Mouse (Mus musculus) midbrain, postnatal 0 days (tissue): Measurements from ENCODE around the gene Pfkfb3. TPM values are rescaled to one million over a fixed set of nuclear protein-coding genes. Genes with fewer than 3 reads are reported as not detected.

Experiments used
- ATAC-seq: fragments of 200-750 bp; cut with Nextera tagmentation; 2 replicates; pipeline ENCODE4 v1.8.0; 2017; ENCODE audit warnings: moderate number of reproducible peaks, mild to moderate bottlenecking, moderate TSS enrichment, moderate library complexity; ENCODE audit not compliant: low FRiP score
- DNase-seq: peaks from one replicate; pipeline ENCODE4 v3.0.0-alpha.2; 2015; ENCODE audit warnings: low spot score
- H3K27ac ChIP-seq: fragments of 300-500 bp; sonication (generic); 2 replicates; pipeline ENCODE4 v1.5.1; 2014; ENCODE audit warnings: low read depth, mild to moderate bottlenecking, low read length, mixed read lengths
- H3K27me3 ChIP-seq: fragments of 300-500 bp; sonication (generic); 2 replicates; pipeline ENCODE4 v1.6.1; 2014; ENCODE audit warnings: low read length, control low read depth, mixed read lengths; ENCODE audit not compliant: insufficient read depth
- H3K36me3 ChIP-seq: fragments of 300-500 bp; sonication (generic); 2 replicates; pipeline ENCODE4 v1.6.1; 2014; ENCODE audit warnings: low read length, control low read depth, mixed read lengths; ENCODE audit not compliant: insufficient read depth
- H3K4me1 ChIP-seq: fragments of 300-500 bp; sonication (generic); 2 replicates; pipeline ENCODE4 v1.6.1; 2014; ENCODE audit warnings: mild to moderate bottlenecking, control low read depth, antibody characterized with exemption, low read length, mixed read lengths; ENCODE audit not compliant: insufficient read depth
- H3K4me2 ChIP-seq: fragments of 300-500 bp; sonication (generic); 2 replicates; pipeline ENCODE4 v1.6.1; 2014; ENCODE audit warnings: low read depth, mild to moderate bottlenecking, low read length, mixed read lengths; ENCODE audit not compliant: poor library complexity, severe bottlenecking
- H3K4me3 ChIP-seq: fragments of 300-500 bp; sonication (generic); 2 replicates; pipeline ENCODE4 v1.5.1; 2014; ENCODE audit warnings: low read depth, mild to moderate bottlenecking, low read length, moderate library complexity
- H3K9ac ChIP-seq: fragments of 300-500 bp; sonication (generic); replicated peaks from 2 replicates; pipeline ENCODE4 v1.6.1; 2014; ENCODE audit warnings: mild to moderate bottlenecking, low read length, moderate library complexity, mixed read lengths; ENCODE audit not compliant: poor library complexity, severe bottlenecking
- H3K9me3 ChIP-seq: fragments of 300-500 bp; sonication (generic); 2 replicates; pipeline ENCODE4 v1.6.1; 2016; ENCODE audit warnings: low read length, control low read depth
- CTCF ChIP-seq: IDR thresholded peaks from 2 replicates; pipeline ENCODE4 v1.5.1; 2016; ENCODE audit warnings: antibody characterized with exemption, mild to moderate bottlenecking
- WGBS: fragments of 180-500 bp; shearing (Covaris S2); extraction: QIAGEN DNeasy Blood & Tissue Kit; methylation state at CpG from one replicate; pipeline ENCODE4 v1.1.7; 2014; 5-methylcytosine and 5-hydroxymethylcytosine counted together
- polyA plus RNA-seq: library from polyadenylated mRNA; unstranded; fragments of >200 nt; fragmentation: Nextera tagmentation; extraction: Ambion mirVana; gene quantifications from 2 replicates; pipeline ENCODE4 v1.2.1, GENCODE M21; 2015
- total RNA-seq: library from RNA; depleted of rRNA; stranded (reverse); fragments of >200 nt; gene quantifications from 2 replicates; pipeline ENCODE4 v1.2.3, GENCODE M21; 2014

Pfkfb3 gene
- total and polyA plus RNA-seq, 2 experiments from 2014 or later: 14.7 to 23.5 TPM

- Histone ChIP-seq H3K27ac (no peak overlapping the region), H3K4me1 (no peaks in the 10 kb centered on the region), H3K27me3 (no peaks in the 10 kb centered on the region), H3K4me3 (no peak overlapping the region), H3K9ac (no peak overlapping the region), H3K4me2 (no peak overlapping the region), H3K9me3 (no peaks in the 10 kb centered on the region), H3K36me3 (no peaks in the 10 kb centered on the region)
- WGBS: 69% methylated on average over 4 of the region's 4 CpGs
- DNase-seq: no peak
- no peak for ATAC-seq
- peak; percentile 52 for TF ChIP-seq CTCF
Measured at GRCm38 (mm10) chr2:11567781-11568362, 14.0 kb upstream of the Pfkfb3 start.

GRCm38 (mm10) chr2:11566898-11567297, 13.0 kb upstream of the Pfkfb3 start:
- no peak for DNase-seq
- no peak for TF ChIP-seq CTCF
- H3K4me2 ChIP-seq: no peak overlapping the region
- WGBS: 85% methylated on average over 3 of the region's 3 CpGs
- H3K9ac ChIP-seq: no peak overlapping the region
- H3K4me3 ChIP-seq: no peak overlapping the region
- no peaks in the 10 kb centered on the region for H3K9me3 ChIP-seq
- no peaks in the 10 kb centered on the region for H3K36me3 ChIP-seq
- ATAC-seq: no peak
- no peak overlapping the region for H3K27ac ChIP-seq
- no peaks in the 10 kb centered on the region for H3K27me3 ChIP-seq
- no peaks in the 10 kb centered on the region for H3K4me1 ChIP-seq

- no peak overlapping the region for H3K9ac ChIP-seq
- 67% methylated on average over 7 of the region's 7 CpGs for whole genome bisulfite sequencing
- H3K36me3 ChIP-seq: no peaks in the 10 kb centered on the region
- ATAC-seq (no peak), DNase-seq (no peak)
- no peak for TF ChIP-seq CTCF
- H3K4me3 ChIP-seq: no peak overlapping the region
- no peak overlapping the region for H3K27ac ChIP-seq
- no peaks in the 10 kb centered on the region for H3K9me3 ChIP-seq
- H3K4me1 ChIP-seq: no peaks in the 10 kb centered on the region
- no peak overlapping the region for H3K4me2 ChIP-seq
- no peaks in the 10 kb centered on the region for H3K27me3 ChIP-seq
Measured at GRCm38 (mm10) chr2:11566241-11566640, 12.4 kb upstream of the Pfkfb3 start.

GRCm38 (mm10) chr2:11564768-11565167, 10.9 kb upstream of the Pfkfb3 start:
- no peaks in the 10 kb centered on the region for H3K9me3 ChIP-seq
- 93% methylated on average over 6 of the region's 6 CpGs for WGBS
- no peak overlapping the region for H3K4me2 ChIP-seq
- DNase-seq (no peak), ATAC-seq (no peak)
- no peaks in the 10 kb centered on the region for H3K36me3 ChIP-seq
- TF ChIP-seq CTCF: no peak
- H3K27ac ChIP-seq: no peak overlapping the region
- no peaks in the 10 kb centered on the region for H3K4me1 ChIP-seq
- H3K9ac ChIP-seq: no peak overlapping the region
- H3K4me3 ChIP-seq: no peak overlapping the region
- no peaks in the 10 kb centered on the region for H3K27me3 ChIP-seq

- TF ChIP-seq CTCF: no peak
Measured at GRCm38 (mm10) chr2:11563256-11563655, 9.4 kb upstream of the Pfkfb3 start.

GRCm38 (mm10) chr2:11558654-11559053, 4.8 kb upstream of the Pfkfb3 start:
- Histone ChIP-seq H3K4me3 (no peak overlapping the region), H3K4me1 (no peaks in the 10 kb centered on the region), H3K9me3 (no peaks in the 10 kb centered on the region), H3K36me3 (no peaks in the 10 kb centered on the region), H3K4me2 (no peak overlapping the region), H3K9ac (no peak overlapping the region), H3K27ac (no peak overlapping the region), H3K27me3 (peaks cover 7% of the 10 kb centered on the region)
- DNase-seq (no peak), ATAC-seq (no peak)
- no peak for TF ChIP-seq CTCF
- WGBS: 89% methylated on average over 7 of the region's 7 CpGs

More at GRCm38 (mm10) chr2:11563256-11563655, 9.4 kb upstream of the Pfkfb3 start:
- no peak for DNase-seq
- H3K27me3 ChIP-seq: no peaks in the 10 kb centered on the region
- no peak overlapping the region for H3K27ac ChIP-seq
- no peaks in the 10 kb centered on the region for H3K9me3 ChIP-seq
- no peak overlapping the region for H3K9ac ChIP-seq
- no peak overlapping the region for H3K4me3 ChIP-seq
- no peak overlapping the region for H3K4me2 ChIP-seq
- H3K36me3 ChIP-seq: no peaks in the 10 kb centered on the region
- ATAC-seq: no peak
- WGBS: 94% methylated on average over 17 of the region's 17 CpGs
- no peaks in the 10 kb centered on the region for H3K4me1 ChIP-seq
